Mouse (Mus musculus) stomach, postnatal 0 days (tissue): ENCODE measurements around the gene Spryd4.

Experiments used
- CTCF ChIP-seq: IDR thresholded peaks from 2 replicates; pipeline ENCODE4 v1.5.1; 2016; ENCODE audit warnings: antibody characterized with exemption, low read depth, mild to moderate bottlenecking, moderate library complexity
- EP300 ChIP-seq: optimal IDR thresholded peaks from 2 replicates; pipeline ENCODE3; 2016; ENCODE audit warnings: antibody characterized with exemption

- TF ChIP-seq CTCF: no peak
- no peak for TF ChIP-seq EP300
These were observed 19.5 kb upstream of the Spryd4 start for GRCm38 (mm10) chr10:128231146-128231545.
